In the genomic region with DNA sequence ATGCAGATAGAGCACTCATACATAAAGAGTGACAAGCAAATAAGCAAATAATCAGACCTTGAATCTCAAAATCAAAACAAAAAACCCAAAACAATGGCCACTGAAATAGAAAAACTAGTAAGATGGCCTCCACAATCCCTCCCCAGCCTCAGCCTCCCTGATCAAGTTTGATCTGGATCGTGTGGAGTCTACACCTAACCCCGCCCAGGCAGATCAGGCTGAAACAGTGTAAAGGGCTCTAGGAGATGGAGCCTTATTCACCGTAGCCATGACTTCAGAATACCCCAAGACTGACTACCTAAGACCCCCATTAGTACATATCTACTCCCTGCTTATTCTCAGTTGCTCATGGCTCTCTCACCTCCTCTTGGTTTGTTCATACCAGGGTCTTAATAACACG, we compare ENCODE assay signal across 18 mouse cellular contexts. TPM values are rescaled to one million over a fixed set of nuclear protein-coding genes. Genes with fewer than 3 reads are reported as not detected.
DNase-seq lines count a peak whose midpoint lies in the region; ATAC-seq lines count a peak whose summit lies in the region.
"Had no signal": no experiment of that assay in that cellular context is flagged by ENCODE, and none has a peak within 500 bp of the region (broad histone marks: within the 10 kb centered on the region; RNA-seq: fewer than 3 reads in every experiment).

No protein-coding gene starts in this region.

- ATAC-seq in midbrain, embryonic 13.5 days: 0 out of 2 replicates have a peak, but pooled peaks have one; percentile 40
- 0 out of 2 replicates have a peak, but pooled peaks have one; percentile 53 for ATAC-seq in intestine, embryonic 14.5 days (replicated peaks; ENCODE audit: low FRiP score, low TSS enrichment, low read depth)
- ATAC-seq: forebrain, embryonic 15.5 days had no signal

- peaks cover 9% of the 10 kb centered on the region; the same call in 1 of the 2 replicates for H3K4me1 ChIP-seq in midbrain, embryonic 13.5 days (replicated peaks)
- peaks cover 14% of the 10 kb centered on the region for H3K4me1 ChIP-seq in midbrain, embryonic 10.5 days
- peaks cover 14% of the 10 kb centered on the region for H3K4me1 ChIP-seq in intestine, embryonic 14.5 days (replicated peaks; ENCODE audit: control insufficient read depth, insufficient read depth, low read length)
- H3K4me1 ChIP-seq: forebrain, embryonic 15.5 days had no signal

- no peaks in the 10 kb centered on the region for H3K36me3 ChIP-seq in midbrain, embryonic 13.5 days
- no peaks in the 10 kb centered on the region for H3K36me3 ChIP-seq in midbrain, embryonic 10.5 days
- H3K36me3 ChIP-seq in intestine, embryonic 14.5 days (ENCODE audit: control insufficient read depth, insufficient read depth, low read length): no peaks in the 10 kb centered on the region
- H3K36me3 ChIP-seq: embryonic facial prominence, embryonic 12.5 days; forebrain, embryonic 15.5 days had no signal

- H3K9me3 ChIP-seq in midbrain, embryonic 13.5 days: no peaks in the 10 kb centered on the region
- no peaks in the 10 kb centered on the region for H3K9me3 ChIP-seq in midbrain, embryonic 10.5 days (replicated peaks)
- H3K9me3 ChIP-seq in intestine, embryonic 14.5 days (ENCODE audit: control insufficient read depth, low read length): no peaks in the 10 kb centered on the region
- H3K9me3 ChIP-seq: embryonic facial prominence, embryonic 12.5 days; forebrain, embryonic 15.5 days; G1E; hindbrain, embryonic 10.5 days; megakaryocyte, embryonic 14.5 days had no signal

- no peaks in the 10 kb centered on the region for H3K27me3 ChIP-seq in midbrain, embryonic 13.5 days
- no peaks in the 10 kb centered on the region for H3K27me3 ChIP-seq in midbrain, embryonic 10.5 days (ENCODE audit: low read depth, poor library complexity, severe bottlenecking)
- H3K27me3 ChIP-seq in intestine, embryonic 14.5 days (replicated peaks; ENCODE audit: control insufficient read depth, insufficient read depth, low read length): no peaks in the 10 kb centered on the region
- H3K27me3 ChIP-seq: embryonic facial prominence, embryonic 12.5 days; forebrain, embryonic 15.5 days; megakaryocyte, embryonic 14.5 days had no signal

- H3K4me3 ChIP-seq in midbrain, embryonic 13.5 days (replicated peaks): no peak overlapping the region
- H3K4me3 ChIP-seq in midbrain, embryonic 10.5 days: no peak overlapping the region
- H3K4me3 ChIP-seq in intestine, embryonic 14.5 days (ENCODE audit: low read depth, low read length): no peak overlapping the region
- H3K4me3 ChIP-seq: embryonic facial prominence, embryonic 12.5 days; forebrain, embryonic 15.5 days; hindbrain, embryonic 10.5 days; megakaryocyte, embryonic 14.5 days had no signal

- H3K9ac ChIP-seq in midbrain, embryonic 13.5 days (replicated peaks): no peak overlapping the region
- H3K9ac ChIP-seq in intestine, embryonic 14.5 days (ENCODE audit: low read length): no peak overlapping the region
- H3K9ac ChIP-seq: embryonic facial prominence, embryonic 12.5 days; forebrain, embryonic 15.5 days; liver, embryonic 14.5 days had no signal

- 86% methylated on average over 4 of the region's 4 CpGs for WGBS in midbrain, embryonic 13.5 days
- WGBS in midbrain, embryonic 10.5 days: 95% methylated on average over 4 of the region's 4 CpGs
- 67% methylated on average over 4 of the region's 4 CpGs for WGBS in intestine, embryonic 14.5 days

- no peak overlapping the region for H3K4me2 ChIP-seq in midbrain, embryonic 13.5 days (replicated peaks)
- no peak overlapping the region for H3K4me2 ChIP-seq in intestine, embryonic 14.5 days (ENCODE audit: low read length)
- H3K4me2 ChIP-seq: embryonic facial prominence, embryonic 12.5 days; forebrain, embryonic 15.5 days had no signal

- no peak for DNase-seq in midbrain, embryonic 10.5 days (ENCODE audit: low spot score)
- peak; percentile 15 for DNase-seq in NIH3T3 (ENCODE audit: low read depth)
- no peak for DNase-seq in intestine, embryonic 14.5 days (ENCODE audit: low spot score)
- no peak for DNase-seq in right cerebral cortex, postnatal 4 days
- DNase-seq in cerebellum, adult 11-12 months: no peak
- no peak for DNase-seq in adrenal gland, adult (ENCODE audit: inconsistent age in 2 of 2, low spot score in 1 of 2)
- DNase-seq: adrenal gland, adult 2 months; cerebellum, adult 9-11 months; gastrocnemius, postnatal 36 days; spleen, adult 18-20 months had no signal

- H3K27ac ChIP-seq in midbrain, embryonic 13.5 days: no peak overlapping the region
- H3K27ac ChIP-seq in midbrain, embryonic 10.5 days (replicated peaks): no peak overlapping the region
- no peak overlapping the region for H3K27ac ChIP-seq in intestine, embryonic 14.5 days (ENCODE audit: low read depth)
- H3K27ac ChIP-seq: embryonic facial prominence, embryonic 12.5 days; forebrain, embryonic 15.5 days; hindbrain, embryonic 10.5 days; liver, embryonic 14.5 days had no signal

RNA-seq across cellular contexts. Expression of gene Igf2bp3, which starts 41.1 kb away (rescaled TPM):
- 53.7 and 57.8 TPM in 2 replicates for polyA plus RNA-seq in midbrain, embryonic 13.5 days (2015; fragmentation: Nextera tagmentation; extraction: Ambion mirVana)
- 134 and 148 TPM in 2 replicates for polyA plus RNA-seq in midbrain, embryonic 10.5 days (2016; fragmentation: Nextera tagmentation; extraction: Ambion mirVana)
- polyA plus RNA-seq in intestine, embryonic 14.5 days (2014; fragmentation: Nextera tagmentation; extraction: Ambion mirVana): 105 and 111 TPM in 2 replicates
- polyA plus RNA-seq: cortical plate, adult 2 months had no signal
